Mouse (Mus musculus) testis, adult 2 months (tissue): ENCODE data around the gene Lgsn. TPM values are rescaled to one million over a fixed set of nuclear protein-coding genes. Genes with fewer than 3 reads are reported as not detected.

ENCODE experiments used
- H3K27ac ChIP-seq: fragments of 200-500 bp; 2 replicates; pipeline ENCODE4 v1.5.1; 2012; ENCODE audit warnings: low read depth, low read length; ENCODE audit not compliant: control insufficient read depth, insufficient read depth
- H3K27me3 ChIP-seq: fragments of 200-500 bp; 2 replicates; pipeline ENCODE4 v1.6.1; 2012; ENCODE audit warnings: mild to moderate bottlenecking, low read length, moderate library complexity; ENCODE audit not compliant: control insufficient read depth, insufficient read depth
- H3K36me3 ChIP-seq: fragments of 200-500 bp; 2 replicates; pipeline ENCODE4 v1.6.1; 2012; ENCODE audit warnings: mild to moderate bottlenecking, low read length; ENCODE audit not compliant: control insufficient read depth, insufficient read depth
- H3K4me1 ChIP-seq: fragments of 200-500 bp; 2 replicates; pipeline ENCODE4 v1.6.1; 2012; ENCODE audit warnings: low read length; ENCODE audit not compliant: control insufficient read depth, insufficient read depth
- H3K4me3 ChIP-seq: fragments of 200-500 bp; 2 replicates; pipeline ENCODE4 v1.5.1; 2012; ENCODE audit warnings: low read depth, mild to moderate bottlenecking, low read length, moderate library complexity, mixed read lengths; ENCODE audit not compliant: control insufficient read depth
- CTCF ChIP-seq: fragments of 200-500 bp; IDR thresholded peaks from 2 replicates; pipeline ENCODE4 v1.5.1; 2012; ENCODE audit warnings: low read depth, mild to moderate bottlenecking, inconsistent platforms, low read length, moderate library complexity; ENCODE audit not compliant: control insufficient read depth, insufficient read depth, insufficient replicate concordance
- POLR2A ChIP-seq: fragments of 200-500 bp; IDR thresholded peaks from 2 replicates; pipeline ENCODE4 v1.6.1; 2012; ENCODE audit warnings: low read depth, mild to moderate bottlenecking, inconsistent platforms, low read length, moderate library complexity; ENCODE audit not compliant: control insufficient read depth
- polyA plus RNA-seq: library from polyadenylated mRNA; depleted of rRNA; stranded (reverse); fragments of >200 nt; gene quantifications from 2 replicates; pipeline ENCODE4 v1.2.3, GENCODE M21; 2012

Lgsn gene
- polyA plus RNA-seq, 1 experiment: 0.11 TPM

GRCm38 (mm10) chr1:31190237-31190866 lies 14.2 kb downstream of the Lgsn start:
- H3K4me1 ChIP-seq: no peaks in the 10 kb centered on the region
- H3K27ac ChIP-seq: no peak overlapping the region
- no peaks in the 10 kb centered on the region for H3K36me3 ChIP-seq
- TF ChIP-seq POLR2A: no peak
- no peak for TF ChIP-seq CTCF
- H3K4me3 ChIP-seq: no peak overlapping the region
- no peaks in the 10 kb centered on the region for H3K27me3 ChIP-seq

- no peak overlapping the region for H3K4me3 ChIP-seq
- no peak overlapping the region for H3K27ac ChIP-seq
- H3K27me3 ChIP-seq: no peaks in the 10 kb centered on the region
- no peak for TF ChIP-seq CTCF
- TF ChIP-seq POLR2A: no peak
- no peaks in the 10 kb centered on the region for H3K4me1 ChIP-seq
- H3K36me3 ChIP-seq: no peaks in the 10 kb centered on the region
Measured at GRCm38 (mm10) chr1:31195633-31196032, 19.4 kb downstream of the Lgsn start.

GRCm38 (mm10) chr1:31196959-31197358 lies 20.8 kb downstream of the Lgsn start:
- Histone ChIP-seq H3K27ac (no peak overlapping the region), H3K36me3 (no peaks in the 10 kb centered on the region), H3K4me1 (no peaks in the 10 kb centered on the region), H3K27me3 (no peaks in the 10 kb centered on the region), H3K4me3 (no peak overlapping the region)
- TF ChIP-seq POLR2A (no peak), CTCF (no peak)

GRCm38 (mm10) chr1:31203771-31204170 lies 27.6 kb downstream of the Lgsn start:
- Histone ChIP-seq H3K36me3 (no peaks in the 10 kb centered on the region), H3K27ac (no peak overlapping the region), H3K27me3 (no peaks in the 10 kb centered on the region), H3K4me3 (no peak overlapping the region), H3K4me1 (peaks cover 3% of the 10 kb centered on the region)
- no peak for TF ChIP-seq CTCF
- no peak for TF ChIP-seq POLR2A

GRCm38 (mm10) chr1:31205346-31205745 lies 29.1 kb downstream of the Lgsn start:
- no peak overlapping the region for H3K27ac ChIP-seq
- no peak for TF ChIP-seq POLR2A
- TF ChIP-seq CTCF: no peak
- peaks cover 3% of the 10 kb centered on the region for H3K4me1 ChIP-seq
- H3K27me3 ChIP-seq: no peaks in the 10 kb centered on the region
- no peak overlapping the region for H3K4me3 ChIP-seq
- no peaks in the 10 kb centered on the region for H3K36me3 ChIP-seq

- H3K4me3 ChIP-seq: no peak overlapping the region
- TF ChIP-seq CTCF: no peak
- TF ChIP-seq POLR2A: no peak
Measured at GRCm38 (mm10) chr1:31205770-31206169, 29.6 kb downstream of the Lgsn start.

GRCm38 (mm10) chr1:31210144-31210543 lies 33.9 kb downstream of the Lgsn start:
- TF ChIP-seq POLR2A (no peak), CTCF (no peak)
- H3K4me3 ChIP-seq: no peak overlapping the region
- H3K27me3 ChIP-seq: no peaks in the 10 kb centered on the region
- no peaks in the 10 kb centered on the region for H3K4me1 ChIP-seq
- H3K27ac ChIP-seq: no peak overlapping the region
- H3K36me3 ChIP-seq: no peaks in the 10 kb centered on the region

More at GRCm38 (mm10) chr1:31205770-31206169, 29.6 kb downstream of the Lgsn start:
- no peaks in the 10 kb centered on the region for H3K36me3 ChIP-seq
- H3K27ac ChIP-seq: no peak overlapping the region
- H3K27me3 ChIP-seq: no peaks in the 10 kb centered on the region
- H3K4me1 ChIP-seq: peaks cover 3% of the 10 kb centered on the region

- Histone ChIP-seq H3K4me1 (no peaks in the 10 kb centered on the region), H3K36me3 (no peaks in the 10 kb centered on the region), H3K27ac (no peak overlapping the region), H3K27me3 (no peaks in the 10 kb centered on the region), H3K4me3 (no peak overlapping the region)
- TF ChIP-seq CTCF: no peak
- no peak for TF ChIP-seq POLR2A
Measured at GRCm38 (mm10) chr1:31214831-31215230, 38.6 kb downstream of the Lgsn start.
